Mouse (Mus musculus): ENCODE data around the gene Spaca7. TPM values are rescaled to one million over a fixed set of nuclear protein-coding genes. Genes with fewer than 3 reads are reported as not detected.
"Not testable (repeated sequence)": the region's sequence is repeated elsewhere in the genome, so short reads cannot be mapped to it uniquely, and the experiment has no call there.

Gene Spaca7
- total RNA-seq (2022), result not detected

GRCm38 (mm10) chr8:12572814-12573534 is at the start of gene Spaca7:
Gene Spaca7 (plus strand): TSS chr8:12573029.
- no peak for DNase-seq (ENCODE audit: low spot score in 2 of 2)

- no peak for DNase-seq (ENCODE audit: low spot score in 2 of 2)
These were observed 48.5 kb upstream of the Spaca7 start for GRCm38 (mm10) chr8:12524279-12524678.

GRCm38 (mm10) chr8:12528659-12529058 is 44.2 kb upstream of the Spaca7 start:
- DNase-seq (ENCODE audit: low spot score in 2 of 2), result no peak

GRCm38 (mm10) chr8:12535617-12536016 is 37.2 kb upstream of the Spaca7 start:
- DNase-seq (ENCODE audit: low spot score in 2 of 2), result no peak

GRCm38 (mm10) chr8:12536306-12536705 is 36.5 kb upstream of the Spaca7 start:
- no peak for DNase-seq (ENCODE audit: low spot score in 2 of 2)

GRCm38 (mm10) chr8:12545236-12545635 is 27.6 kb upstream of the Spaca7 start:
- no peak for DNase-seq (ENCODE audit: low spot score in 2 of 2)

GRCm38 (mm10) chr8:12545671-12546070 is 27.2 kb upstream of the Spaca7 start:
- DNase-seq (ENCODE audit: low spot score in 2 of 2), result no peak

GRCm38 (mm10) chr8:12547466-12548220 is 25.2 kb upstream of the Spaca7 start:
- no peak for DNase-seq (ENCODE audit: low spot score in 2 of 2)

GRCm38 (mm10) chr8:12548255-12548654 is 24.6 kb upstream of the Spaca7 start:
- no peak for DNase-seq (ENCODE audit: low spot score in 2 of 2)

GRCm38 (mm10) chr8:12548680-12549079 is 24.1 kb upstream of the Spaca7 start:
- no peak for DNase-seq (ENCODE audit: low spot score in 2 of 2)

- DNase-seq (ENCODE audit: low spot score in 2 of 2), result peak in 1 of 2 experiments; percentile 7
These were observed 17.2 kb upstream of the Spaca7 start for GRCm38 (mm10) chr8:12555515-12556145.

GRCm38 (mm10) chr8:12558786-12559185 is 14.0 kb upstream of the Spaca7 start:
- DNase-seq (ENCODE audit: low spot score in 2 of 2), result no peak

- DNase-seq (ENCODE audit: low spot score in 2 of 2), result peak; percentile 35 to 74
These were observed 11.3 kb upstream of the Spaca7 start for GRCm38 (mm10) chr8:12561403-12561960.

GRCm38 (mm10) chr8:12564307-12564706 is 8.5 kb upstream of the Spaca7 start:
- DNase-seq (ENCODE audit: low spot score in 2 of 2), result peak in 1 of 2 experiments; percentile 25

- no peak for DNase-seq (ENCODE audit: low spot score in 2 of 2)
These were observed 7.3 kb upstream of the Spaca7 start for GRCm38 (mm10) chr8:12565488-12565887.

- DNase-seq (ENCODE audit: low spot score in 2 of 2), result no peak
These were observed 6.3 kb upstream of the Spaca7 start for GRCm38 (mm10) chr8:12566509-12566908.

- no peak for DNase-seq (ENCODE audit: low spot score in 2 of 2)
These were observed 3.2 kb downstream of the Spaca7 start for GRCm38 (mm10) chr8:12576003-12576402.

GRCm38 (mm10) chr8:12576739-12577138 is 3.9 kb downstream of the Spaca7 start:
- no peak for DNase-seq (ENCODE audit: low spot score in 2 of 2)

- DNase-seq (ENCODE audit: low spot score in 2 of 2), result not testable (repeated sequence)
These were observed 6.6 kb downstream of the Spaca7 start for GRCm38 (mm10) chr8:12579339-12579999.

- no peak for DNase-seq (ENCODE audit: low spot score in 2 of 2)
These were observed 11.0 kb downstream of the Spaca7 start for GRCm38 (mm10) chr8:12583785-12584184.

GRCm38 (mm10) chr8:12607223-12607622 is 34.4 kb downstream of the Spaca7 start:
- peak; percentile 52 to 79 for DNase-seq (ENCODE audit: low spot score in 2 of 2)

Measured in layer of hippocampus, adult 8-10 months (tissue).